Mouse (Mus musculus) monocyte, adult 2 months (primary cell): ENCODE data around the gene Arhgdia.

Experiments
- DNase-seq, 2 experiments: peaks; one replicate each; pipeline ENCODE4 v3.0.0; 2022; ENCODE audit warnings: low spot score in 2 of 2, low read depth in 1 of 2

Arhgdia gene

GRCm38 (mm10) chr11:120528903-120529302, 52.5 kb downstream of the Arhgdia start:
- no peak for DNase-seq
